Mouse (Mus musculus): ENCODE data around the gene Defb35.
"Not testable (repeated sequence)": the region's sequence is repeated elsewhere in the genome, so short reads cannot be mapped to it uniquely, and the experiment has no call there.

The Defb35 gene

GRCm38 (mm10) chr8:21938052-21938451 is at the start of gene Defb35:
Gene Defb35, plus strand, starts transcription at chr8:21938352.
- DNase-seq (ENCODE audit: low spot score in 2 of 2): not testable (repeated sequence)

DNA sequence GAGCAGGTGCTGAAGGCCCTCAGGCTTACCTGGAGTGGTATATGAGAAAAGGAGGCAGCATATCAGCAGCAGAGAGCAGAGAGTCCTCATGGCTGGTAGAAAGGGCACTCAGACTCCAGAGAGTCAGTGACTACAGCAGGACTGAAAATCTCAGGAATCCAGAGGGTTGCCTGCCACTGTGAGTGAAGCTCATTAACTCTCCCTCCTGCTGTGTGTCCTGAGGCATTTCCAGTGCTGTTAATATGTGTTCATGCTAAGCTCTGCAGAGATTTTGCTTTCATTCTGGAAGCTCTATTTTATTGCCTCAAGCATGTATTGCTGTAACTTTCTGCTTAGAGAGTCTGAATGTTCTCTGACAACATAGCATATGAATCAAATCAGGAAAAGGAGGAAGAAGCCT is 31.9 kb upstream of the Defb35 start, which contains the start of gene Defb11:
Gene Defb11, minus strand, starts transcription at position 123 of the 400 bp plus-strand sequence.
- not testable (repeated sequence) for DNase-seq (ENCODE audit: low spot score in 2 of 2)

GRCm38 (mm10) chr8:21911931-21912330 is 26.2 kb upstream of the Defb35 start:
- no peak for DNase-seq (ENCODE audit: low spot score in 2 of 2)

DNA sequence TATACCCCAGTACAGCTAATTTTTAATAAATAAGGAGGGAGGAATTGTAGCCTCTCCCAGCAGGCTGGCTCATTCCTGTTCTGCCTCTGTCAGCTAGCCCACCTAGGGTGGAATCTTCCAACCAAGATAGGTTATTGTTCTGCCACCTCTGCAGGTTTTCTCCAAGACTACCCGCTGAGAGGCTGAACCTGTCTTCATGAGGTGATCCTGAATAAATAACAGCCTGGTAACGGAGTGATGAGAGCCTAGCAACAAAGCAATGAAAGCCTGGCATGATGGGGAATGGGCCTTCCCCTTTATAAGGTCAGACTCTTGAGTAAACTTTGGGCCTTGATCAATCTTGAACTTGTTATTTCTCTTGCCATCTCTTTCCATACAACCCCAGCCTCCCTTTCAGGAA is 25.6 kb upstream of the Defb35 start:
- no peak for DNase-seq (ENCODE audit: low spot score in 2 of 2)

DNA sequence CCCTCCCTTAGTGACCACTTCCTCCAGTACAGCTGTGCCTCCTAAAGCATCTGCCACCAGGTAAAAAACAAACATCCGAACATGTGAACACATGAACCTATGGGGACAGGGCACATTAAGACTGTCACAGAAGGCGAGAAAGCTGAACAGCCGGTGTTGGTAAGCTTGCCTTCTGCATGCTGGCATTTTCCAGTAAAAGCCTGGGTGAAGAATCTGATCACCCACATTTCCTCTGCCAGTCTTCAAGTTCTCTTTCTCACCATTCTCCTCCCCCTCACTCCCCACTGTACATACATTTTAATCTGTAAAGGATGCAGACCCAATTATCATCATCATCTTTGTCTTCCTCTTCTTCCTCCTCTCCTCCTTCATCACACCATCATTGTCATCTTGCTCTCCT is 22.5 kb upstream of the Defb35 start:
- no peak for DNase-seq (ENCODE audit: low spot score in 2 of 2)

DNA sequence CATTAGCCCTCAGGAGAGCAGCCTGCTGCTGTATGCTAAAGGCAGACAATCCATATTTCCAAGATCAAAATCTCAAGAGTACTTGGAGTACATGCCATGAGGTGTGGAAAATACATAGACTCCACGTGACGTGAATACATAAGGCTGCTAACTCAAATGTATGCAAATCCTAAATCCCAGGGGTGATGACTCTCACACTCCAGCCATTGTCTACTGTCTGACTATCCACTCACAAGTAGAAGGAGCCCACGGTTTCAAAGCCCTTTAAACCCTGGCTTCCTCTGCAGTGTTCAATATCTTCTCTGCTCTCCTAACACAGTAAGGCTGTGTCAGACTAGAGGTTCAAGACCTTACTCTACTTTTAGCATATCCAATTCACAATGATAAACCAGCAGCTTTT is 7.4 kb upstream of the Defb35 start:
- not testable (repeated sequence) for DNase-seq (ENCODE audit: low spot score in 2 of 2)

- no peak for DNase-seq (ENCODE audit: low spot score in 2 of 2)
Measured at GRCm38 (mm10) chr8:21932610-21933009, 5.5 kb upstream of the Defb35 start, which contains the start of gene Defb15. Gene Defb15, minus strand, starts transcription at chr8:21932710.

- DNase-seq (ENCODE audit: low spot score in 2 of 2): no peak
Measured at GRCm38 (mm10) chr8:21946462-21946861, 8.3 kb downstream of the Defb35 start, which contains the start of gene Defb13. Gene Defb13, plus strand, starts transcription at chr8:21946762.

DNA sequence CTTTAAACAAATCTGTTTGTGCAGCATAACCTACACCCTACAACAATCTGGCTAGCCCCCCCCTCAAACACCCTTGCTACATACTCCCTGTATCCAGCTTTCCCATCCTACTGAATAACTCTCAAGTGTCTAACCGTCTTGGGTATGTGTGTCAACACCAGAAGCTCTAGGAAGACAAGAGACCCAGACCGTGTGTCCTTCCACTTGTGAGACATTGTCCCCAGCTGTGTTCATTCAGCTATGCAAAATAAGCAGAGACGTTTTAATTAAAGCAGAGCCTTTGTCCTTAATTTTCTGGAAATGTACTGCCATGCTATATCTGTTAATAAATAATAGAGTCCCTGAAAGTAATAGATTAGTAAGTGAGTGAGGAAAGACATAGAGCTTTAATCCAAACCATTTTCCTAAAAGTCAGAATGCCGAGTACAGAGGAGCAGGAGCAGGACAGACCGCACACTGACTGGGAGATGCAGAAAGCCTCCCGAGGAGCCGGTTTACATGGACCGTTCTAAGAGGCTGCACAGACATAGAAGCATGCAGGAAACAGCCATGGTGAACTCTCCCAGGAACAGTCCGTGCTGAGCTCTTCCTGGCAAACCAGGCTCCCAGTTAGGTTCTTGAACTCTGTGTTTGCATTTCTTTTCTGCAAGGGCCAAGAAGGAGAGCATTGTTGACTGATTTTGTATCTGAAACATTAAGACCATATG is 9.3 kb downstream of the Defb35 start:
- no peak for DNase-seq (ENCODE audit: low spot score in 2 of 2)

DNA sequence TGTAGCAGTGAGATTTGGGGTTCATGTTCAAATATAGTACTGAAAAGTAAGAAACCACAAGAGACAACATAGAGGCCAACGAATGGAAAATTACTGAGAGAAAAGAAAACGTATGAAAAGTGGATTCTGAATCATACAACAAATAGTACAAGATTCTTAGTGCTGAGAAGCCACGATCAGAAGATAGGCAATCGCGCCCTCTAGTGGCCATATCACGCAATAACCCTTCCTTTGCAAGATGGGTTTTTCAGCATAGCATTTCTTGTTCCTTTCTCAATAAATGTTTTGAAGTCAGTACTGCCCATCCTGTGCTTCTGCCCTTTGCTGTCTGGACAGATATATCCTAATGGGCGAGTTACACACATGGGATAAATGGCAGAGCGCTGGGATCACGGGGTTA is 17.2 kb downstream of the Defb35 start:
- DNase-seq (ENCODE audit: low spot score in 2 of 2): peak in 1 of 2 experiments; percentile 16

- DNase-seq (ENCODE audit: low spot score in 2 of 2): no peak
Measured at GRCm38 (mm10) chr8:21956336-21956735, 18.2 kb downstream of the Defb35 start.

GRCm38 (mm10) chr8:21958414-21958813 is 20.3 kb downstream of the Defb35 start, which contains the start of gene Fam90a1a:
Gene Fam90a1a, plus strand, starts transcription at chr8:21958714.
- DNase-seq (ENCODE audit: low spot score in 2 of 2): no peak

DNA sequence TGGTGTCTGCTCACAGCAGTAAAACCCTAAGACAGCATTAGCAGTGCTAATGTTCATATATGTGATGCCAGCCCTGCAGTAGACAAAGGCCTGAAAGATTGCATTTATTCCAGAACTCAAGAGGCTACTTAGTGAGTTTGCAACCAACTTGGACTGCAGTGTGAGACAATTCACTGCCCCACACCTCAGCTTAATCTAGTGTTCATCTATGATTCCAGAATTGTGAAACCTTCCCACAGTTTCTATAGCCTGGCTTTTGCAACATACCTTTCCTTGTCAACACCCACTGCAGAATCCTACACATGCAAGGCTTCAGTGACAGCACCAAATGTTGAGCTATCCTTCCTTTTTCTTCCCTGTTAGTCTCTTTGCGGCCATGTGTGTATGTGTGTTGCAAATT is 28.5 kb downstream of the Defb35 start:
- no peak for DNase-seq (ENCODE audit: low spot score in 2 of 2)

GRCm38 (mm10) chr8:21969475-21969874 is 31.3 kb downstream of the Defb35 start, which contains the start of gene Ccdc70:
Gene Ccdc70, plus strand, starts transcription at chr8:21969775.
- no peak for DNase-seq (ENCODE audit: low spot score in 2 of 2)

DNA sequence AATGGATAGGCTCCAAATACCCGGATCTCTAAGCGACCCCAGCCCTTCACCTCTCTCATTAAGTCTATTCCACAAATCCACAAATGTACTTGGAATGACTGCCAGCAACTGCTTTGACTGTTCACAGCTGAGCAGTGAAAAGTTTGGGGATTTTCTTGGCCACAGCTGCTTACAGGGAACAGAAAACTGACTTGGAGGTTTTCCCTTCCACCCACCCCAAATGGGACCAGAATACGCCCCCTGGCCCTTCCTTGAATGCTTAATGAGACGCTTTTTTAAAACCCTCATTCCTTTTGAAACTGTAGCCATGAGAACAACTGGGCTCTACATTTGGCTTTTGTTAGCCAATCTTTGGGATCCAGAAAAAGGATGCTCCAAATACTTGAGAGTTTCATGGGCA is 40.0 kb downstream of the Defb35 start:
- DNase-seq (ENCODE audit: low spot score in 2 of 2): no peak

DNA sequence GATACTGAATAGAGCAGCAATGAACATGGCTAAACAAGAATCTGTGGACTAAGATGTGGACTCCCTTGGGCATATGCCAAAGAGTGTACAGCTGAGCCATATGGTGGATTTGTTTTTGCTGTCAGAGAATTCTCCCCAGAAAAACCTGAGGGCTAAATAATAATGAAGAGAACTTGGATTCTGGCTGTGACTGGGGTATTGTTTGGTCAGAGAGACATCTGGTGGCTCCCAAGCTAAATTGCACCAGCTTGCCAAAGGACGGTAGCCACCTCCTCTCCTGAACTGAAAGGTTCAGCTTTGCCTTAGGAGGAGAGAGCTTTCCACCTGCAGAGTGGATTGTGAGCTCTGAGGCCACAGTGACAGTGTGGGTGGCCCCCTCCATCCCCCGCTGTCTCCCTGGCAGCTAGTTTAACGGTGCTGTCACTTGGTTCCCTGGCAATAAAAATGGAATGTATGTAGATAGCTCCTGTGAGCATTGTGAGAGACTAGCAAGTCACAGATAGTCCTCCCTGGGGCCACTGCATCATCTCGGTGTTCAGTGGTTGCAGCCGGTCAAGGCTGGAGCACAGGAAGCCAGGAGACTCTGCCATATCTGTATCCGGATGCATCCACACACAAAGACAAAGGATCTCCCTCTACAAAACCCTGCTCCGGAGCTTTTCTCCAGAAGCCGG is 43.6 kb downstream of the Defb35 start:
- DNase-seq (ENCODE audit: low spot score in 2 of 2): no peak
